Mouse (Mus musculus) brain, embryonic 14.5 days (tissue): Measurements from ENCODE around the gene Afp.

ENCODE experiments used
- CTCF ChIP-seq: fragments of 200-500 bp; IDR thresholded peaks from 2 replicates; pipeline ENCODE4 v1.5.1; 2012; ENCODE audit warnings: inconsistent platforms, mild to moderate bottlenecking, moderate library complexity, borderline replicate concordance; ENCODE audit not compliant: insufficient read depth, insufficient read length; ENCODE audit errors: extremely low read depth
- POLR2A ChIP-seq: fragments of 200-500 bp; IDR thresholded peaks from 2 replicates; pipeline ENCODE4 v1.6.1; 2012; ENCODE audit warnings: mild to moderate bottlenecking, inconsistent platforms, borderline replicate concordance; ENCODE audit not compliant: poor library complexity, insufficient read depth, insufficient read length, severe bottlenecking; ENCODE audit errors: extremely low read depth

- TF ChIP-seq POLR2A (no peak), CTCF (no peak)
Measured at GRCm38 (mm10) chr5:90488323-90488722, 2.2 kb upstream of the Afp start.
